Mouse (Mus musculus): ENCODE results near the gene Calm4.

GRCm38 (mm10) chr13:3832450-3832849, 5.1 kb upstream of the Calm4 start:
- no peak for TF ChIP-seq CTCF (IDR thresholded peaks at IDR 0.05; ENCODE audit: insufficient read depth, low read depth, low read length)
- no peak for TF ChIP-seq POLR2A (IDR thresholded peaks at IDR 0.05; ENCODE audit: insufficient read depth, low read depth, low read length)
